Mouse (Mus musculus): ENCODE results near the gene Sp3. TPM values are rescaled to one million over a fixed set of nuclear protein-coding genes. Genes with fewer than 3 reads are reported as not detected.

Sp3 gene
- polyA plus RNA-seq, 1 experiment = 13.9 TPM

DNA sequence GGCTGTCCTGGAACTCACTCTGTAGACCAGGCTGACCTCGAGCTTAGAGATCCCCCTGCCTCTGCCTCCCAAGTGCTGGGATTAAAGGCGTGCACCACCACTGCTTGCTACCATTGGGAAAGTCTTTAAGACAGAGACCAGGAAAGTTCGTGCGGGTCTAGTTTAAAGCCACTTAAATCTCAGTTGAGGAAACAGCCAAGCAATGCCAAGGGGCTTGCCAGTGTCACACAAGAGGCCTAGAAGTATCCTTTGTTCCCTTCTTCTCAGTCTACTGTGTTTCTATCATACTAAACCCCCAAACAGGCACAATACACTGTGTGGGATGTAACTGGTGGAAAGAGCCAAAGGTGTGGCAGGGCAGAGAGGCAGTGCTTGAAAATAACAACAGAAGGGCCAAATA is 17.3 kb upstream of the Sp3 start:
- TF ChIP-seq GATA1 (IDR thresholded peaks at IDR 0.05; ENCODE audit: low read length) = no peak

DNA sequence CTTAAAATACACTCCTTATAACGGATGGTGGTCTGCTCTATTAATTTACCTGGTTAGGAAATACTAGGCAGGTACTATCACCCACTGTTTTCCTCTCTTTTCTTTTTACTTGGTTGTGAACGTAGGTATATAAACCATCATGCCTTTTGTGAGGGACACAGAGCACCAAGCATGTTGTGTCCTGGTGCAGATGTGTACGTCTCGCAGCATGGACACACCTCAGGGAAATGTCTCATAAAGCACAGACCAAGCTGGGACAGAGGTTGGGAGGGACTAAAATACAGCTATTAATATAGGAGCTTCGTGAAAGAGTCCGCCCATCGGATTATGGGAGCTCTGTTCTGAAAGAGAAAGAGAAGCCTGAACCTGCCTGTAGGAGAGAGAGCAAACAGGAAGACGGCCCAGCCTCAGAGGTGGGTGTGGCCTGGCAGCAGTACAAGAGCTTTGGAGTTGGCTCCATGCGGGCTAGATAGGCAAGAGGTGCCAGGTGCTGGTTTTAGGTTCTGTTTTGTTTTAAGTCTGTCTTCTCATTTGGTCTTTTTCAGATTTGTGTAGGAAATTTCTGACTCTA is 16.6 kb upstream of the Sp3 start:
- no peak for TF ChIP-seq GATA1 (IDR thresholded peaks at IDR 0.05; ENCODE audit: low read length)

DNA sequence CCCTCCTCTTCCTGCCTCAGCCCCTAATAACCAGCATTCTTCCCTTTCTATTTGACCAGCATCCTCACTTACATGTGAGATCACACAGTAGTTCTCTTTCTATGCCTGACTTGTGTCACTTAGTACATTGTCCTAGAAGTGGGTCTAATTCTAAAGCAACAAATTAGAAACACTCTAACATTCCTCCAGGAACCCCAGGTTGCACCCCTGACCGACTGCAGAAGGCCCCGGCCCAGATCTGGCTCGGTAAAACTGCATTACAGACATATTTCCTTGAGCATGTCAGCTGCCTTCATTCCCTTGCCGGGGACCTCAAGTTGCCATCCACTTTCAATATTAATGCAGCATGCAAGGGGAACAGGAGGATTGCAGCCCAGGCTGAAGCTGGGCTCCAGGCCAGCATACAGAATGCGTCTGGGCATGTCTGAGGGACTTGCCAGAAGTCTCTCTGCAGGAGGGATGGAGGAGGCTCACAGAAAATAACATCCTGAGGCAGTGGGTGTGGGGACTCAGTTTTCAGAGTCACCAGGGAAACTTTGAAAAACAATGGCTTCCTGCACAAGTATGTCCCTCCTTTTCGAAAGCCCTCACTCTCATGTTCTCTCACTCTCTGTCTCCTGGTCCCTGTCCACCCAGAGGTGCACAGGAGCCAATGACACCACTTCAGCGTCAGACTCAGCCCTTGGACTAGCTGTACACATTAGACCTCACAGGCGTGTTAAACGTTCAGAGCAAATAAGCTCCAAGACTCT is 15.3 kb upstream of the Sp3 start:
- no peak for TF ChIP-seq GATA1 (IDR thresholded peaks at IDR 0.05; ENCODE audit: low read length)

DNA sequence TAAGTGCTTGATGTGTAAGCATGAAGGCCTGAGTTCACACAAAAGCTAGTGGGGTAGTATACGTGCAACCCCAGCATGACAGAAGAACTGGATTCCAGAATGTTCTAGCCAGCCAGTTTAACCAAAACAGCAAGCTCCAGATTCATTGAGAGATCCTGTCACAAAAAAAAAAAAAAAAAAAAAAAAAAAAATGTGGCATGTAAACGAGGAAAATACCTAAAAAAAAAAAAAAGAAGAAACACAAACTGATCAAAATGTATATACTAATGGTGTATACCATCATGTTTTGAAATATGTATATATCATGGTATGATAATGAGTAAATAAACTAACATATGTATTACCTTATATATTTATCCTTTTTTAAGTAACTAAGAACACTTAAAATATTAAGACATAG is 13.9 kb upstream of the Sp3 start:
- TF ChIP-seq GATA1 (IDR thresholded peaks at IDR 0.05; ENCODE audit: low read length) = no peak

DNA sequence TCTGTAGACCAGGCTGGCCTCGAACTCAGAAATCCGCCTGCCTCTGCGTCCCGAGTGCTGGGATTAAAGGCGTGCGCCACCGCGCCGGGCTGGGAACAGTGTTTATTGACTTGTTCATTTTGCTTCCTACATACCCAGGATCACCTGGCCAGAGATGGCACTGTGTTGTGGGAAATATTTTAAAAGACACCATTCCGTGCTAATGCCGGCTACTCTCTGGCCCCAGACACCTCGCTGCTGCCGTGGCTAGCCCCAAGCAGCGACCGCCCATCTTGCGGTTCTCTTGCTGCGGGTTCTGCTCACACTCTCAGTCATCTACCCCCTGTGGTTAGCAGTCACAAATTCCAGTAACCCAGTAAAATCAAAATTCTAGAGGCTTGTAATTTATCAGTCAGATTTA is 12.3 kb upstream of the Sp3 start:
- no peak for TF ChIP-seq GATA1 (IDR thresholded peaks at IDR 0.05; ENCODE audit: low read length)

DNA sequence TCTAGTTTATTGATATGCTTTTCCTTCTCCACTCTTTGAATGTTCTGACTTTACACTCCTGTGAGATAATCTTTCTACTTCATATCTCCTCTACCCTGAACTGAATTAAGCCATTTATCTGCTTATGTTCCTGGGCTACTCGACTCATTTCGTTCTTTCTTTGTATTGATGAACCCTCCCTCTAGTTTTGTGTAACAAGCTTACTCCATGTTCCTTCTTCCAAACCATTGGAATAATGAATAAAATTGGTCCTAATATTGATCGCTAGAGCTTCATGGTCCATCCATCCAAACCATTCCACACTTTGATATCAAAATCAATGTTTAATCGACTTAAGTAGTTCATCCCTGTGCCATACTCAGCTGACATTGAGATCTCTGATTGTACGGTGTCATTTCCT is 6.4 kb upstream of the Sp3 start, which contains the start of gene Gm11084:
Gene Gm11084, minus strand, starts transcription at position 101 of the 400 bp plus-strand sequence.
- no peak for TF ChIP-seq GATA1 (IDR thresholded peaks at IDR 0.05; ENCODE audit: low read length)

DNA sequence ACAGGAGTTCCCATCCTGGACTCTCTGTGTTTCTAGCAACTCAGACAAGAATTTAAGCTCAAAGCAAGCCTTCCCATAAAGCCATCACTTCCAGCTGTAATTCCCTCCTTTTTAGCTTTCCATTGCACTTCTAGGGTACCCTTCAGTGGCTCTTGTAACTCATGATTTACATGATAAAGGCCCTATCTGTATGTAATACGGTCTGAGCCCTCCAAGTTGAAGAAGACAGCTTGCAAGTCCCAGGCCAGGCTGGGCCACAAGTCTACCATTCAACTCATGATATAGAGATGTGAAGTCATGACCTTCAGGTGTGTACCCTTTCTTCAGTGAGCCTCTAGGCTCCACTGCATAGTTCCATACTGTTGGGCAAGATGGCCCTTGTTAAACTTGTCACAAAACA is 5.3 kb upstream of the Sp3 start:
- TF ChIP-seq GATA1 (IDR thresholded peaks at IDR 0.05; ENCODE audit: low read length) = no peak

DNA sequence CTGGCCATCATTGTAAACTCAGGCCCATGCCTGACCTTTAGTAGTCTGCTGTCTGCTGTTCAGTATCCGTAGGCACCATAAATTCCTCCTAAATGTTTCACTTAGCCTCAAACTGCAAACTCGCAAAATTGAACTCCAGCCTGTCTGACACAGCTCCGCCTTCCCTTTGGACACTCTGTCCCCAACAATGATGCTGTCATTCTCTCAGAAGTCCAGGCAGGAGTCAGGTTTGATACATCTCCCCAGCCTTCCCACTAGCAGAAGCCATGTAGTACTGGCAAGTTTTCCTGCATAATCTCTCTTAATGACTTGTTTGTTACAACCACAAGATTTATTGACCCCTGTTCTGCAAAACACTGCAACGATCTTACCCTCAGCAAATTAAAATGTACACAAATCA is 4.6 kb upstream of the Sp3 start:
- TF ChIP-seq GATA1 (IDR thresholded peaks at IDR 0.05; ENCODE audit: low read length) = no peak

DNA sequence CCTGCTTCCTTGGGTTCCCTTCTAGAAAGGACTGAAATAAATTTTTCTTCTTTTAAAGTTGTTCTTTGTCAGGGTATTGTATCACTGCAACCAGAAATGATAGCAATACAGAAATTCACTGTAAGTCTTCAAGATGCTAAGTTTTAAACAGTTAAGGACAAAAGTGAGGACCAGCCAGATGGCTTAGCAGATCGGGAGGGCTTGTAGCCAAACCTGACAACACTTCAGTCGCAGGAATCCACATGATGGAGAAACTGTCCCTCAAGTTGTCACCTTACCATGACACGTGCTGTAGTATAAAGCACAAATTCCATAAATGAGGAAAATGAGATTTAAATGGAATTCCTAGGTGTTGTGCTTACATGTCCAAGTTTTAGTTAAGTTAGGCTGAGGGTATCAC is 3.0 kb upstream of the Sp3 start:
- no peak for TF ChIP-seq GATA1 (IDR thresholded peaks at IDR 0.05; ENCODE audit: low read length)

DNA sequence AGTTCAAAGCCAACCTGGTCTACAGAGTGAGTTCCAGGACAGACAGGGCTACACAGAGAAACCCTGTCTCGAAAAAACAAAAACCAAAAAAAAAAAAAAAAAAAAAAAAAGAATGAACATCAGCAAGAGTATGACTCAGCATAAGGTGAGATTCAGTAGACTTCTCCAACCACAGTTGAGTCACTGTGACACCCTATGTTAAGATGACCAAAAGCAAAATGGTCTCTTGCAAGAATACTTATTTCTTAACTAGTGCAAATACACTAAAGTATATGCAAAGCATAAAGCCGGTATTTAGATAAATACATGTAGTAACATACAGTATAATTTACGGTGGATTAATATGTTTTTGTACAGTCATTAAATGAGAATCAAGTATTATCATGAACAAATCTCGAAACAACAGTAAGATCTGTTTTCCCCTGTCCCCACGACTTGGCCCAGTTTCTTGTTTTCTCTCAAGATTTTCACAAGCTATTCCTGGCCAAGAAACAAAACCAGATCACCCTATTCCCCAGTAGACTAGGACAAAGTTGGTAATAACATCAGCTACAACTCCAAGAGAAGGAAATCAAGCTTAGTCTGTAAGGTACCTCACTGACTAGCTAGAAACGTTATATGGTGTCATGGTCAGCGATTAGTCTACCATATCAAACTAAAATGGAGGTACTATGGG is 2.0 kb upstream of the Sp3 start:
- TF ChIP-seq GATA1 (IDR thresholded peaks at IDR 0.05; ENCODE audit: low read length) = no peak

DNA sequence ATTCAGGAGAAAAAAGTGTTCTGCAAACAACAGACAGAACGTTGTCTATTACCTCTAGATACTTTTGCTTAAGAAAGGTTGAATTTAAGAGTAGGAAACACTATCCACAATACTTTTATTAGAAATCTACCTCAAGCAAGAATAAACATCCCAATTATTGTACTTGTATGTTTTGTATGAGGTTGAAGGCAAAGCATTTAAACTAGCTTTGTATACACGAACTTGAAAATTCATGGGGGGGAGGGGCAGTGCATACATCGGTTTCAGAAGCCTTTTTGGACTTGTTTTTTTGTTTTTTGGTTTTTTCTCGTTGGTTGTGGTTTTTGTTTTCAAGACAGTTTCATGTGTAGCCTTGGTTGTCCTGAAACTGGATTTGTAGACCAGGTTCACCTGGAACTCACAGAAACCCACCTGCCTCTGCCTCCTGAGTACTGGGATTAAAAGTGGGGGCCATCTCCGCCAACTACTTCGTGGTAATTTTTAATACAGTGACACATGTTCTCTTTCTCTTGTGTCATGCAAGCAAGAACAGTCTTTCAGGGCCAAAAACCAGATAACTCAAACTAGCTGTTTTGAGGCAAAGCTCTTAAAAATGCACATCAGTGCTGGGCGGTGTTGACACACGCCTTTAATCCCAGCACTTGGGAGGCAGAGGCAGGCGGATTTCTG is 1.3 kb upstream of the Sp3 start:
- TF ChIP-seq GATA1 (IDR thresholded peaks at IDR 0.05; ENCODE audit: low read length) = no peak

DNA sequence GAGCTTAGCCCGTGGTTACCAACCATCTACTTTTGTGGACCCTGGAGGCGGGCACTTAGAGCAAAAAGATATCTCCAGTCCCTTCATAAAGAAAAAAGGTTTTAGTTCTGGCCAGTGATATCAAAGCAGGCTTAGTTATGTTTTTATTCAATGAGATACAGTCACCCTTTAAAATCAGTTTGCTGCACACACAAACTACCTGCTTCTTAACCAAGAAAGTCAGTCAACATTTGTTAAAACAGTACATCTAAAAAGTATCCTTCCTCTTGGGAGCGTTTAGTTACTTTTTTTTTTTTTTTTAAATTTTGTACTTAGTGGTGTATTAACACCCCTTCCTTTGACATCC is 802 bp upstream of the Sp3 start:
- TF ChIP-seq GATA1 (IDR thresholded peaks at IDR 0.05; ENCODE audit: low read length) = no peak

DNA sequence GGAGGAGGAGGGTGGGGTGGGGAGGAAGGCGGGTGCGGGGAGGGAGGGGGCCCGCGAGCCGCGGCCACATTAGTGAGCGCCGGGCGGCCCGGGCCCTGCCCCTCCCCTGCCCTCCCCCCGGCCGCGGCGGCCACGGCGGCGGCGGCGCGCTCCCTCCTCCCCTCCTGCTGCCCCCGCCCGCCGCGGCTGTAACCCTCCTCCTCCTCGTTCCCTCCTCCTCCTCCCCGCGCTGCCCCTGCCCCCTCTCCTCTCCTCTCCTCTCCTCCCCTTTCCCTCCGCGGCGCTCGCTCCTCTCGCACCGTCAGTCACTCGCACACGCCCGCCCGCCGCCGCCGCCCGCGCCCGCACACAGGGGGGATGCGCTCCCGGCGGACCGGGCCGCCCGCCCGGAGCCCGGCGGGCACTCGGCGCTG is 581 bp downstream of the Sp3 start:
- no peak for TF ChIP-seq GATA1 (IDR thresholded peaks at IDR 0.05; ENCODE audit: low read length)

DNA sequence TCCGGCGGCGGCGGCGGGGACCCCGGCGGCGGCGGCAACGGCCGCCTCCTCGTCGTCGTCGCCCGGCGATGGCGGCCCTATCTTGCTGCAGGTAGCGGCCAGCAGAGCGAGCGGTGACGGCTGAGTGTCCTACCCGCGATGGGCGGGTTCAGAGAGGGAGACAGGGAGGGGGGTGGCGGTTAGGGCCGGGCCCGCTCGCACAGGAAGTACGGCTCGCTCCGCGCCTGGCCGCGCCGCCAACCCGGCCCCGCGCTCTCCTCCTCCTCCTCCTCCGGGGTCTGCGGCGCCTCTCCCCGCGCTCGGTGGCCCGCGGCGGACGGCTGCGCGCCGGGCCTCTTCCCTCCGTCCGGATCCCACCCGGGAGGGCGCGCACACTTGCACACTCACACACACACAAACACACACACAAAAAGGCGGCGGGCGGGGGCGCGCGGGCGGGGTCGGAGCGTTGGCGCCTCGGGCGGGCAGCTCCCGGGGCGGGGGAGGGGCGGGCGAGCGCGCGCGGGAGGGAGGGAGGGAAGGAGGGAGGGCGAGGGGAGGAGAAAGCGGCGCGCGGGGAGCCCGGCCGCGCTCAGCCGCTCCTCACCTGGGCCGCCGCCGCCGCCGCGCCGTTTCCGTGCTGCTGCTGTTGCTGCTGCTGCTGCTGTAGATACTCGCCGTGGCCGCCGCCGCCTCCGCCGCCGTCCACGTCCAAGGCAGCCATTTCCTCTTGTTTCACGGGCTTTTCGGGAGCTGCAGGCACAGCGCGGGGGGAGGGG is 1.2 kb downstream of the Sp3 start:
- no peak for TF ChIP-seq GATA1 (IDR thresholded peaks at IDR 0.05; ENCODE audit: low read length)

DNA sequence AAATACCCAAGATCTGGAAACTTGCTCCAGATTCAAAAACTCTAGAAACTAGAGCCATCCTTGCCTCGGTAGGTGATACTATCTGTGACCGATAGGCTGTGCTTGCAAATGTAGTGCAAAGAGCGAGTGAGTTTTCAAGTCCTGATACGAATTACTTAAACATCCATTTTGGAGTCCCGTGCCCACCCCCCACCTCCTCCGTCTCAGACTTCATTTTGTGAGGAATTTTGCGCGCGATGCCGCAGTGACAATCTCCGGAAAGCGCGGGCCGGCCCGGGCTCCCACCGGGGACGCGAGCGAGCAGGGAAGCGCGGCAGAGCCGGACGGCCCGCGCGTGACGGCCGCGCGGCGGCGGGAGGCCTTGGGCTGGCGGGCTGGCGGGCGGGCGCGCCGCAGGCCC is 1.8 kb downstream of the Sp3 start:
- no peak for TF ChIP-seq GATA1 (IDR thresholded peaks at IDR 0.05; ENCODE audit: low read length)

DNA sequence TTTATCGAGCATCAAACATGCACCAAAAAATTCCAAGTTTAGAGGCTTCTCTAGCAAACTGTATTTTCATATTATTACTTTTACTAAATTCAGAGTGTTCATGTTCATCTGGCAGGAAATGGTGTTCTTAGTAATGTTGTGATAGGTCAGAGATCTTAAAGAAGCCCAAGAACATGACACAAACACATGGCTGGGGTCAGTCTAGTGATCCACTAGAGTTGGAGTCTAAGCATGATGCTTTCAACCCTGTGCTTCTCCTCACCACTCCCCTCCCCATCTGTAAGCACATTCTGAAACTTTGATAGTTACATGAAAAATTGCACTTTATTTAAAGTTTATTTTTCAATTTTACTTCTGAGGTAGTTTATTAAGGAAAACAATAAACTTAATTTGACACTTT is 3.0 kb downstream of the Sp3 start:
- TF ChIP-seq GATA1 (IDR thresholded peaks at IDR 0.05; ENCODE audit: low read length) = no peak

All from G1E-ER4 (cell line).